Mouse (Mus musculus): Measurements from ENCODE around the gene Slc6a20b. TPM values are rescaled to one million over a fixed set of nuclear protein-coding genes. Genes with fewer than 3 reads are reported as not detected.

Gene Slc6a20b
- total RNA-seq, 2 experiments from 2014 or later, result not detected

DNA sequence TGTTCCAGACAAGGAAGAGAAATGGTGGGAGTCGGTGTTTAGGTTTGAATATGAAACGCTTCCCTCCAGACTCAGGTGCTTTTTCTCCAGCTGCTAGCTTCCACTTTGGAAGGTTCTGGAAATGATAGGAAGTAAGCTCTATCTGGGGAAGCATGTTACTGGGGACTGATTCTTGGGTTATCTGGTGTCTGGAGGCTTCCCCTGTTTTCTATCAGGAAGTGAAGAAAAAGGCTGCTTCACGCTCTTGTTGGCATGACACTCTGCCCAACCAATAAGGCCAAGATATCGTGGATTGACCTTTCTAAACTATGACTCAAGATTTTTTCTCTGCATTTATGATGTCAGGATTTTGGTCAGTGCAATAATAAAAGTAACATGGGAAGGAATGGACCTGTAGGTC, 37.2 kb downstream of the Slc6a20b start:
- no peak for DNase-seq (ENCODE audit: low spot score in 2 of 2)

DNA sequence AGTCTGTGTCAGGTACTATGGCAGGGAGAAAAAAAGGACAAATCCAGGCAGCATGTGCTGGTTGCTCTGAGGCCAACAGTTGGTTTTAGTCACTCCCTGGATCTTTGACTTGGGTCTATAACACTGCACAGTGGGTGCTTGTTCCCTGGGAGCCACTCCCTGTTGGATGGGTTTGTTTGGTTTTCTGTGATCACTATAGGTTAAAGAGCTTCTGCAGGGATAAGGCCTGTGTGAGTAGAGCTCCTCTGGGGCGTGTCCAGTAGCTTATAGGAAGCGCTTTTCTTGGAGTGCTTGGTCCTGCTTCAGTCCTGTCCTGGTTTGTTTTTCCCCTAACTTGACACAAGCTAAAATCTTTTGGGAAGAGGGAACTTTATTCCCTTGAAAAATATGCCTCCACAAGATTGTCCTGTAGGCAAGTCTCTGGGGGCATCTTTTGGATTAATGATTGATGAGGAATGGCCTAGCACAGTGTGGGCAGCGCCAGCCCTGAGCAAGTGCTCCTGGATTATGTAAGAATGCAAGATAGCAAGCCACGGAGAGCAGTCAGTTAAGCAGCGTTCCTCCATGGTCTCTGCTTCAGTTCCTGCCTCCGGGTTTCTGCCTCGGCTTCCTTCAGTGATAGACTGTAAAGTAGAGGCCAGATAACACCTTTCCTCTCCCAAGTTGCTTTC, 43.0 kb downstream of the Slc6a20b start:
- no peak for DNase-seq (ENCODE audit: low spot score in 2 of 2)

DNA sequence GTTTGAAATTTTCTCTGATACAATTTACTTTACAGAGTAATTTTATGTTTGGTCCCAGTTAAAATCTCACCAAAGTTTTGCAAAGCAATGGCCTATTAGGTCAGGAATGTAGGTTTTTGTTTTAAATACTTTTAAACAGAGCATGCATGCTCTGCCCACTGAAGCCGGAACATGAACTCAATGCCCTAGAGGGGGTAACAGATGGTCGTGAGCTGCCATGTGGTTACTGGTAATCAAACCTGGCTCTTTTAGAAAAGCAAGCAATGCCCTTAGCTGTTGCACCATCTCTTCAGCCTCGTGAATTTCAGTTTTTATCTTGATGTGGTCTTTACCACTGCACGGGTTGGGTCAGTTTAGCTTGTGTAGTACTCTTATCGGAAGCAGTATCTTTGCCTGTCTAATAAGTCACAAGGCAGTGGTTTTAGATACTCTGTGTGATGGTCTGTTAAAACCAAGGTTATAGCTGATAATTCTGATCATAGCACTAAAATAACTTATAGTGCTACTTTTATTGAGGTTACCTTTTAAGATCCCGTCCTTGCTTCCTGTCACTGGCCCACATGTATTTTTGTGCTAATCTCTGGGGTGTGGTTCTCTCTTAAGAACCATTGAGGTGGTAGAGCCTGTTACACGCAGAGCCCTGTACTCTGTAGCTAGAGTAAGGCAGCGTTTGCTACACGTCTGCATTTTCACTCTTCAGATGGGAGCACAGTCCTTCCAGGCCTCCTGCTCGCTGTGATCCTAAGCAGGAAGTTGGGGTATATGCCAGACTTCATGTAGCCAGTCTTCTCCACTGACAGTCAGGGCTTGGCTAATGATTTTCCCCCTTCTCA, 54.8 kb downstream of the Slc6a20b start:
- no peak for DNase-seq (ENCODE audit: low spot score in 2 of 2)

DNA sequence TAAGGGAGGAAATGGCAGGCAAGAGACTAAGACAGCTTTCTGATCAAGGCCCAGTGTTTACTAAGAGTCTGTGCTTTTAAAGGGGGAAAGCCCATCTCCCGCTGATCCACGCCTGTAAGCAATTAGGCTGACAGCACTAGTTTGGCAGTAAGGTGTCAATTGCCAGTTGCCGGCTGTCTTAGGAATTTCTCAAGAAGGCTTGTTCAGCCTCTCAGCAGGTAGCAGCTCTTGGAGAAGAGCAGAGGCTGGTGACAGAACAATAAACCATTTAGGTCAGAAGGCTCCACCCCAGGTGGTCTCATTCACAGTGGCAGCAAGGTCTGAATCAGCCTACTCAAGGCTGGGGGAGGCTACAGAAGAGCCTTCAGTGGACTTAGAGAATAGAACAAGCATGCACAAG, 77.8 kb downstream of the Slc6a20b start:
- DNase-seq (ENCODE audit: low spot score in 2 of 2), result no peak

Other genes starting within 250 kb of the Slc6a20b start
- 10 to 100 TPM; 49.4 to 58.0 TPM for gene Limd1, start 153.9 kb downstream of the Slc6a20b start, total RNA-seq (2021)
- gene Sacm1l, start 102.8 kb downstream of the Slc6a20b start, total RNA-seq (2021), result 10 to 100 TPM; 25.8 to 30.0 TPM
- gene Ccr9, start 45.9 kb upstream of the Slc6a20b start, total RNA-seq (2021), result under 1 TPM in 1 of 2 experiments, not detected in 1; 0.20 TPM
- not detected for gene Slc6a20a, start 46.3 kb upstream of the Slc6a20b start, total RNA-seq (2021)
- 10 to 100 TPM; 35.3 to 41.7 TPM for gene Lztfl1, start 85.1 kb upstream of the Slc6a20b start, total RNA-seq (2021)
- not detected for gene Cxcr6, start 173.9 kb upstream of the Slc6a20b start, total RNA-seq (2021)
- 100 to 1,000 TPM; 130 to 141 TPM for gene Fyco1, start 219.3 kb upstream of the Slc6a20b start, total RNA-seq (2021)
- gene Xcr1, start 229.5 kb upstream of the Slc6a20b start, total RNA-seq (2021), result not detected

All from gastrocnemius, postnatal 4 days (tissue).